Mouse (Mus musculus) limb, embryonic 13.5 days (tissue): ENCODE data around the gene Paics. TPM values are rescaled to one million over a fixed set of nuclear protein-coding genes. Genes with fewer than 3 reads are reported as not detected.
"Not testable (repeated sequence)": the region's sequence is repeated elsewhere in the genome, so short reads cannot be mapped to it uniquely, and the experiment has no call there.

Source experiments
- ATAC-seq: fragments of 200-750 bp; cut with Nextera tagmentation; 2 replicates; pipeline ENCODE4 v1.8.0; 2017; ENCODE audit warnings: low read depth, moderate number of reproducible peaks, moderate TSS enrichment; ENCODE audit not compliant: low FRiP score
- H3K27ac ChIP-seq: fragments of 300-500 bp; sonication (generic); 2 replicates; pipeline ENCODE4 v1.5.1; 2015; ENCODE audit warnings: inconsistent platforms, mild to moderate bottlenecking, moderate library complexity
- H3K27me3 ChIP-seq: fragments of 300-500 bp; sonication (generic); 2 replicates; pipeline ENCODE4 v1.6.1; 2015; ENCODE audit warnings: mild to moderate bottlenecking, inconsistent platforms
- H3K36me3 ChIP-seq: fragments of 300-500 bp; sonication (generic); 2 replicates; pipeline ENCODE4 v1.6.1; 2015; ENCODE audit warnings: inconsistent platforms, mild to moderate bottlenecking, moderate library complexity
- H3K4me1 ChIP-seq: fragments of 300-500 bp; sonication (generic); 2 replicates; pipeline ENCODE4 v1.6.1; 2015; ENCODE audit warnings: inconsistent platforms
- H3K4me2 ChIP-seq: fragments of 300-500 bp; sonication (generic); replicated peaks from 2 replicates; pipeline ENCODE4 v1.6.1; 2015; ENCODE audit warnings: inconsistent platforms, mild to moderate bottlenecking, moderate library complexity
- H3K4me3 ChIP-seq: fragments of 300-500 bp; sonication (generic); 2 replicates; pipeline ENCODE4 v1.5.1; 2015; ENCODE audit warnings: moderate library complexity, mild to moderate bottlenecking, inconsistent platforms
- H3K9ac ChIP-seq: fragments of 300-500 bp; sonication (generic); 2 replicates; pipeline ENCODE4 v1.6.1; 2015; ENCODE audit warnings: mild to moderate bottlenecking, inconsistent platforms
- H3K9me3 ChIP-seq: fragments of 300-500 bp; sonication (generic); 2 replicates; pipeline ENCODE4 v1.6.1; 2016; ENCODE audit warnings: inconsistent platforms
- WGBS: fragments of 180-500 bp; shearing (Covaris S2); methylation state at CpG from one replicate; pipeline ENCODE4 v1.1.7; 2015; 5-methylcytosine and 5-hydroxymethylcytosine counted together
- polyA plus RNA-seq: library from polyadenylated mRNA; unstranded; fragments of >200 nt; fragmentation: Nextera tagmentation; extraction: Ambion mirVana; gene quantifications from 2 replicates; pipeline ENCODE4 v1.2.1, GENCODE M21; 2015

The Paics gene
- polyA plus RNA-seq, result 321 and 323 TPM in 2 replicates

- under 1% methylated on average over 80 of the region's 81 CpGs for WGBS
- Histone ChIP-seq H3K27me3 (no peaks in the 10 kb centered on the region), H3K4me2 (peak within 1 kb of the TSS; percentile 88), H3K27ac (peak within 1 kb of the TSS; percentile 91), H3K9me3 (no peaks in the 10 kb centered on the region), H3K4me1 (peaks cover 52% of the 10 kb centered on the region), H3K36me3 (peaks cover 26% of the 10 kb centered on the region), H3K9ac (peak within 1 kb of the TSS; percentile 78), H3K4me3 (peak within 1 kb of the TSS; percentile 82)
- ATAC-seq, result peak; percentile 97
Measured at GRCm38 (mm10) chr5:76951106-76952027, at the start of gene Paics, which contains the start of gene Ppat. Paics (plus strand) TSS chr5:76951307. Ppat (minus strand) TSS chr5:76951578.

- H3K9ac ChIP-seq, result no peak overlapping the region
- no peaks in the 10 kb centered on the region for H3K27me3 ChIP-seq
- no peak overlapping the region for H3K4me3 ChIP-seq
- no peak for ATAC-seq
- H3K36me3 ChIP-seq, result peaks cover 7% of the 10 kb centered on the region; the same call in 1 of the 2 replicates
- H3K9me3 ChIP-seq, result no peaks in the 10 kb centered on the region
- WGBS, result 78% methylated on average over 4 of the region's 4 CpGs
- no peak overlapping the region for H3K27ac ChIP-seq
- H3K4me2 ChIP-seq, result no peak overlapping the region
- H3K4me1 ChIP-seq, result peaks cover 8% of the 10 kb centered on the region; the same call in 1 of the 2 replicates
Measured at GRCm38 (mm10) chr5:76902131-76902530, 49.0 kb upstream of the Paics start.

DNA sequence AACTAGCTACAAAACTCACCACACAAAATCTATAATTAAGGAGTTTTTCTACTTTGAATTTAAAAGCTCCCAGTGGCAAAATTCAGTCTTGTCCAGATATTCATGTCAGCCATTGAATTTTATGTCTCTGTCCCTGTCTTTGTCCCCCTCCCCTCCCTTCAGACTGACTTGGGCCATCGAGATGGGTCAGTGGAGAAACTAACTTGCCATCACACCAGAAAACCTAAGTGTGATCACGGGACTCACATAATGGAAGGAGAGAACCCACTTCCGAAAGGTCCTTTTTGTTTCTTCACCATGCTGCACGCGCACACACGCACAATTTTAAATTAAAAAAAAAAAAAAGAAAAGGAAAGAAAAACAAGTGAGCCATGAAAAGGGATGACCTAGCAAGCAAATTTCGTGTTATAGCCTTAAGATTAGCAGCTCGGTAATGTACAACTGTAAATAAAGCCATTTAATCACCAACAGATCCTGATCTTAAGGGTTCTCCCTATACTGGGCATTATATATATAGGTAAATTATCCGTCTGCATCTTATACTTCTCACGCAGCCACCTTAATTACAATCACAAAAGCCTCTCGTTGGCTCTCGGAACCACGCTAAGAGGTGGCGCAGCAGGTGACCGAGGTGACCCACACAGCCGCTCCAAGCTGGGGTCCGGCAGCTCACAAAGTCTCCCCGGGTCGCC, 46.2 kb upstream of the Paics start:
- peak; percentile 66 for ATAC-seq

DNA sequence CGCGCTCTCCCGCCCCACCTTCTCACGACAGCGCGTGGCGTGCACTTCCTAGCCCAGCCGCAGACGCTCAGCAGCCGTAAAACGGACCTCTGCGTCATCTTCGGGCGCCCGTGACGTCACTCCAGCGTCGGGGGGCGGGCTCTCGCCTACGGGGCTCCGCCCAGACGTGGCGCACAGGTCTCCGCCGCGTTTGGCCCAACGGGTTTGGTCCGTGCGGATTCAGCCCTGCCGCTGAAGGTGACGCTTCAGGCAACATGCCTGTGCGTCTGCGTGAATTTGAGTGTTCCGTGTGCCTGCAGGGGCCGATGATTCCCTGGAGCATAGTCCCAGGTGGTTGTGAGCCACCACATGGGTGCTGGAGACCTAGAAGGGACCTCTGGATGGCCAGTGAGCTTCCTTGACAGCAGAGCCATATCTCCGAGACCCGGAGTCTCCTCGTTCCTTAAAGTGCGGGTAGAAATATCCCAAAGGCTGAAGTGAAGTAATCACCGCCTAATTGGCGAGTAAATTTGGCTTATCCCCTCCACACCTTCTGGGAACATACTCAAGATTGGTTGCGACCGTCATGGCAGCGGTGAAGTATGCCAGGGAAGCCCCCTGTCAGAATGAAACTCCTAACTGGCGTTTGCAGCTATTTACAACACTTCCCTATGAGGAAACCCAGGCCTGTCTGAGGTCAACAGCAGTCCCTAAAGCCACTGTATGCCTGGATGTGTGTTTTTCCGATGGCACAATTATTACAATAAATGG, 45.5 kb upstream of the Paics start, which contains the start of gene Aasdh:
Gene Aasdh (minus strand): TSS at position 110 of the 750 bp plus-strand sequence.
- Histone ChIP-seq H3K4me2 (peak within 1 kb of the TSS; percentile 77), H3K9me3 (no peaks in the 10 kb centered on the region), H3K9ac (peak within 1 kb of the TSS; percentile 86), H3K36me3 (peaks cover 7% of the 10 kb centered on the region; the same call in 1 of the 2 replicates), H3K4me1 (peaks cover 8% of the 10 kb centered on the region; the same call in 1 of the 2 replicates), H3K4me3 (peak within 1 kb of the TSS; percentile 69), H3K27me3 (no peaks in the 10 kb centered on the region), H3K27ac (peak within 1 kb of the TSS; percentile 74)
- peak; percentile 97 for ATAC-seq
- WGBS, result under 1% methylated on average over 47 of the region's 47 CpGs

More for the DNA sequence above, 46.2 kb upstream of the Paics start:
- H3K9me3 ChIP-seq, result no peaks in the 10 kb centered on the region
- peak overlapping the region; percentile 77 for H3K4me2 ChIP-seq
- peak overlapping the region; percentile 74 for H3K27ac ChIP-seq
- no peaks in the 10 kb centered on the region for H3K27me3 ChIP-seq
- WGBS, result 2% methylated on average over 19 of the region's 19 CpGs
- H3K36me3 ChIP-seq, result peaks cover 3% of the 10 kb centered on the region; the same call in 1 of the 2 replicates
- H3K4me3 ChIP-seq, result peak overlapping the region; percentile 69
- H3K9ac ChIP-seq, result peak overlapping the region; percentile 86
- H3K4me1 ChIP-seq, result peaks cover 8% of the 10 kb centered on the region; the same call in 1 of the 2 replicates

DNA sequence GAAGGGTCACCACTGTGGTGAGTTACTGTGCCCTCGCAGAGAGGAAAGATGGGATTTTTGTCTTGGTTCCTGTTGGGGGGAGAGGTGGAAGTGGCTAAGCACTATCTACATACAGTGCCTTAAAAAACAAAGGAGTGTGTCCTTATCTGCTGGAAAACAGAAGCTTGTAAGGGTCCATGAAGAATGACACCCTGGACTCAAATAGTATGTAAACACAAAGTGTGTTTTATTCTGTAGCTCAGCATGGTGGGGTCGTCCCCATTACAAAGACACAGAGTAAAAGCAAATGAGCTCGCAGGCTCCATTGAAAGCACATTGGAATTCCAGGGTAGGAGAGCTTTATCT, 45.0 kb upstream of the Paics start:
- ATAC-seq, result no peak
- WGBS, result 50% methylated on average over 3 of the region's 3 CpGs
- Histone ChIP-seq H3K27me3 (no peaks in the 10 kb centered on the region), H3K4me3 (peak overlapping the region; percentile 69), H3K36me3 (peaks cover 7% of the 10 kb centered on the region; the same call in 1 of the 2 replicates), H3K4me2 (peak overlapping the region; percentile 77), H3K9ac (peak overlapping the region; percentile 86), H3K9me3 (no peaks in the 10 kb centered on the region), H3K27ac (no peak overlapping the region), H3K4me1 (peaks cover 8% of the 10 kb centered on the region; the same call in 1 of the 2 replicates)

DNA sequence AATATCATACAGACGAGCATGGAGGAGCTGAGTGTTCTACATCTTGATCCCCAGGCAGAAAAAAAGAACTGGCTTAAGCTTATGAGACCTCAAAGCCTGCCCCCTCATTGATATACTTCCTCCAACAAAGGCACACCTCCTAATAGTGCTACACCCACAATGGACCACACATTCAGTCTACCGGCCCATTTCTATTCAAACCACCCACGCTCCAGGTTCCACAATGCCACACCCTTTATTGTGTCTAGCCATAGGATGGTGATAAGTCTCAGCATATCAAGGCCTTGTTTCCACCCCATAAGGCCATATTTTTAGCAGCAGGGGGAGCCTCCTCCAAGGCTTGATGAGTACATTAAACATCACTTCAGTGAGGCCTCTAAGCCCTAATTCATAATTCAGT, 40.3 kb upstream of the Paics start:
- H3K4me1 ChIP-seq, result peaks cover 7% of the 10 kb centered on the region; the same call in 1 of the 2 replicates
- H3K36me3 ChIP-seq, result peaks cover 22% of the 10 kb centered on the region
- ATAC-seq, result no peak
- no peak overlapping the region for H3K4me3 ChIP-seq
- no peaks in the 10 kb centered on the region for H3K27me3 ChIP-seq
- no peaks in the 10 kb centered on the region for H3K9me3 ChIP-seq
- H3K27ac ChIP-seq, result no peak overlapping the region
- 86% methylated on average over 3 of the region's 3 CpGs for WGBS
- H3K9ac ChIP-seq, result no peak overlapping the region
- H3K4me2 ChIP-seq, result no peak overlapping the region

GRCm38 (mm10) chr5:76912522-76912921, 38.6 kb upstream of the Paics start:
- H3K9ac ChIP-seq, H3K4me2 ChIP-seq, H3K4me3 ChIP-seq, H3K27ac ChIP-seq, ATAC-seq, H3K4me1 ChIP-seq, H3K27me3 ChIP-seq, H3K9me3 ChIP-seq: not testable (repeated sequence)
- WGBS, result 92% methylated on average over 5 of the region's 5 CpGs
- H3K36me3 ChIP-seq, result peaks cover 32% of the 10 kb centered on the region

DNA sequence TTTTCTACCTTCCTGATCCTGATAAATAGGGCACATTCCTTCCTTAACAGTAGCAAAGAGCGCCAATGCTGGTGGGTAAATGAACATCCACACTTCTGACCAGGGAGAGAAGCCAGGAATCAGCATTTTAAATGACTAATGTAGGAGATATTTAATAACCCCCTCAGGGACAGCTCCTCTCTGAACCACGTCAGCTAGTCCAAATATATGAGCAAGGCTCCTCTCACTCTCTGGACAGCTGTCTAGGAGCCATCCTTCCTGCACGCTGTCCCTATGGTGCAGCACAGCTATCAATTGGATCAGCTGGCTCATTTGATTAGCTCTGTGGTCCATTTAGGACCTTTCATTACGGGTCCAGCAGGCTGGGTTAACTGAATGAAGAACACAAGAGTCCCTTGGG, 28.3 kb upstream of the Paics start:
- Histone ChIP-seq H3K27me3 (no peaks in the 10 kb centered on the region), H3K9me3 (no peaks in the 10 kb centered on the region), H3K36me3 (peaks cover 81% of the 10 kb centered on the region), H3K4me3 (no peak overlapping the region), H3K27ac (no peak overlapping the region), H3K4me1 (peaks cover 5% of the 10 kb centered on the region; the same call in 1 of the 2 replicates), H3K9ac (no peak overlapping the region), H3K4me2 (no peak overlapping the region)
- ATAC-seq, result no peak
- WGBS, result 89% methylated on average over 4 of the region's 4 CpGs

DNA sequence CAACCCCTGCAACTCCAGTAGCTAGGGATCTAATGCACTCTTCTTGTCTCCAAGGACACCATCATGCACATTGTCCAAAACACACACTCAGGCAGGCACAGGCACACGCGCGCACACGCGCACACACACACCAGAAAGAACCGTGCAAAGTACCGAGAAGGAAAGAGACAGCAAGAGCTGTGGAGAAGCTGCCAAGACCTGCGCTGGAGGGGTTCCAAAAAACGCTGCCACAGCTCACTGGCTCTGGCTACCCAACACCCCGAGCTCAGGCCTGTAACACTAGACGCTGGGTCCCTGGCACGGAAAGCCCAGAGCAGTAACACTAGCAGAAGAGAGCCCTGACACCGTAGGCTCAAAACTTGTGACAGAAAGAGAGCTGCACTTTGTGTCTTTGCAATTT, 27.7 kb upstream of the Paics start:
- WGBS, result 89% methylated on average over 13 of the region's 13 CpGs
- H3K27ac ChIP-seq, result no peak overlapping the region; the same call in 1 of the 2 replicates
- H3K4me2 ChIP-seq, result no peak overlapping the region
- no peak for ATAC-seq
- peaks cover 11% of the 10 kb centered on the region for H3K4me1 ChIP-seq
- no peak overlapping the region for H3K4me3 ChIP-seq
- H3K27me3 ChIP-seq, result no peaks in the 10 kb centered on the region
- H3K9me3 ChIP-seq, result no peaks in the 10 kb centered on the region
- no peak overlapping the region for H3K9ac ChIP-seq
- peaks cover 75% of the 10 kb centered on the region for H3K36me3 ChIP-seq

DNA sequence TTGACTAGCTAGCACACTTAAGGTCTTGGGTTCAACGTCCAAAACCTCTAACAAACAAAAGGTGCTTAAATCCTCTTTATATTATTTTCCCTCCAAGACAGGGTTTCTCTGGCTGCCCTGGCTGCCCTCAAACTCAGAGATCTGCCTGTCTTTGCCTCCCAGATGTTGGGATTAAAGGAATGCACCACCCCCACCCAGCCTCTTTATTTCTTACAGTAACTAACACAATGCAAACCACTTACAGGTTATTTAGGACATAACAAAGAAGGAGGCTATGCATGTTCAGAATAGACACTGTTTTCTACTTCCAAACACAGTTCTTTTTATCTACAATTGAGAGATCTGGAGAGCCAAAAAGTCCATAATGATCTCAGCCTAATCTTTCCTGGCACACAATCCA, 26.8 kb upstream of the Paics start:
- peaks cover 67% of the 10 kb centered on the region for H3K36me3 ChIP-seq
- 78% methylated on average over 1 of the region's 1 CpGs for WGBS

GRCm38 (mm10) chr5:76928124-76928832, 22.8 kb upstream of the Paics start:
- Histone ChIP-seq H3K9ac (no peak overlapping the region), H3K9me3 (no peaks in the 10 kb centered on the region), H3K4me2 (0 out of 2 replicates have a peak overlapping the region, but pooled peaks have one; percentile 12), H3K4me3 (no peak overlapping the region), H3K36me3 (peaks cover 31% of the 10 kb centered on the region), H3K27me3 (no peaks in the 10 kb centered on the region), H3K27ac (peak overlapping the region; percentile 44; the same call in 1 of the 2 replicates), H3K4me1 (peaks cover 18% of the 10 kb centered on the region)
- ATAC-seq, result peak; percentile 59
- 73% methylated on average over 16 of the region's 16 CpGs for WGBS

More for the DNA sequence above, 26.8 kb upstream of the Paics start:
- no peak overlapping the region for H3K9ac ChIP-seq
- no peak overlapping the region for H3K4me2 ChIP-seq
- ATAC-seq, result no peak
- peaks cover 18% of the 10 kb centered on the region for H3K4me1 ChIP-seq
- no peaks in the 10 kb centered on the region for H3K27me3 ChIP-seq
- no peak overlapping the region for H3K4me3 ChIP-seq
- no peak overlapping the region for H3K27ac ChIP-seq
- H3K9me3 ChIP-seq, result no peaks in the 10 kb centered on the region
